Mouse (Mus musculus): Measurements from ENCODE around the gene Adora2b. TPM values are rescaled to one million over a fixed set of nuclear protein-coding genes. Genes with fewer than 3 reads are reported as not detected.

Adora2b gene
- 0.28 and 0.38 TPM in 2 replicates for polyA plus RNA-seq (2012; rRNA removed)

DNA sequence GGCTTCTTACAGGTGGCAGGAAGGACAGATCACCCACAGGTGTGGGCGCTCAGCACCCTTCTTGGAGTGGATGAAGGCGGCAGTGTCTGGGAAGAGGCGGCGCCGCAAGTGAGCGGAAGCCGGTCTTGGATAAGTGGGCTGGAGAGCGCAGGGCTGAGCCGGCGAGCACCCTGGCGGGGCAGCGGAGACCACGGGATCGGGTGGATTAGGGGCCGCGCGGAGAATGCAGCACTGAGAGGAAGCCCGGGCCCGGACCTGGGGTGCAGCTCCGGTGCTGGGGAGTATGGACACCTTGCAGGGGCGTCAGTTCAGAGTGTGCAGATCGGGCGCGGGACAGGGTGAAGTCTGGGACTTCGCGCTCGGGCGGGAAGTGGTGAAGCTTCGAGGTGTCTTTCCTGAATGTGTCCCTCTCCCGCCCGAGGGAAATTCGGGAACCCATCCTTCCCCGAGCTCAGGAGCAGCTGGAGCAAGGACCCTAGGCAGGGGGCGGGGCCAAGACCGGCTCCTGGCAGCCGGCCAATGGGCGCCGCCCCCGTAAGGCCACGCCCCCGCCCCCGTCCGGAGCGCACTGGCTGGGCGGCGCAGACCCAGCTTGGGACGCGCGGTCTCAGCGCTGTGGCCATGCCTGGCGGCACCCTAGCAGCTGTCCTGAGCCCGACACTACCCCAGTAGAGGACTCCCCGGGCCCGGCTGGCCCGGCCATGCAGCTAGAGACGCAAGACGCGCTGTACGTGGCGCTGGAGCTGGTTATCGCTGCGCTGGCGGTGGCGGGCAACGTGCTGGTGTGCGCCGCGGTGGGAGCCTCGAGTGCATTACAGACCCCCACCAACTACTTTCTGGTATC is at the start of gene Adora2b:
Adora2b (plus strand) TSS at position 584 of the 844 bp plus-strand sequence.

DNA sequence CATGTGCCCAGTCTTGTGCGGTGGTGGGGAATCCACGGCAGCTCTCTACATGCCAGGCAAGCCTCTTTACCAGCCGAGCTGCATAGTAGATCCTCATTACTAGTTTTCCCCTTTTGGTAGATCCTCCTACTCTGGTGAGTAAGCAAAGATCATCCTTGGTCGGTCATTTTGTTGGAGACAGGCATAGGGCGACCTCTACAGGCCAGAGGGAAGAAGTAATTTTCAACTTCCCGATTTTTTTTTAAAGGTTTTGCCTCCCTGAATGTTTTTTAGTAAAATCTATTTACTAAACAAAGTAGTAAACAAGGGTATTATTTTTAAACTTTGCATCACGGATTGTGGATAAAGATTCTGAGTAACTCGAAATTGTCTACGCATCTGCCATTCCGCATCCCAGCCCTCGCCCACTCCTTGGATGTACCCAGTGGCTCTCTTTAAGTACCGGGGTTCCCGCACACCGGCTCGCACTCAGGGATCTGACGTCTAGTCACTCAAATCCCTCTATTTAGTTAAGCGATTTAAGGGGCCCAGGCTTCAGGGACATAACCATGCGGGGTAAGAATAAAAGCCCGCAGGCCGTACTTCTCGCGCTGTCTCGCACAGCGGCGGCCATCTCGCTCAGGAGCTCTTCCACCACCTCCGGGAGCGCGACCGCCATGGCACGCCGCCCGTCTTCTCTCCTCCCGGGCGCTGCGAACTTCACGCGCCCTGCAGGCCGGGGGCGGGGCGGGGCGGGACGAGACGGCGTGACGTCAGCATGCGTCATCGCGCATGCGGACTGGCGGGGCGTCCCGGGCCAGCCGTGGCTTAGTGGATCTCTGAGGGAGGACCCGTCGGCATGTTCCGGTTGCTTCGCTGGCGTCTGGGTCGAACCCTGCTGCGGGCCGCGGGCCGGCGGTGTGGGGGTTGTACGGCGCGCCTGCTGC is 32.2 kb downstream of the Adora2b start, which contains the start of the genes Zswim7 and Ttc19:
Zswim7 (minus strand) TSS at position 701 of the 926 bp plus-strand sequence.
Ttc19 (plus strand) TSS at position 799 of the 926 bp plus-strand sequence.

Other genes starting within 250 kb of the Adora2b start
- gene Zswim7, start 32.4 kb downstream of the Adora2b start, polyA plus RNA-seq (2012; rRNA removed) = 7.1 and 7.7 TPM in 2 replicates
- 2.5 and 2.8 TPM in 2 replicates for gene Ttc19, start 32.5 kb downstream of the Adora2b start, polyA plus RNA-seq (2012; rRNA removed)
- 2.4 and 2.6 TPM in 2 replicates for gene Pigl, start 209.5 kb downstream of the Adora2b start, polyA plus RNA-seq (2012; rRNA removed)
- 31.6 and 34.4 TPM in 2 replicates for gene Ncor1, start 209.6 kb downstream of the Adora2b start, polyA plus RNA-seq (2012; rRNA removed)